ENCODE assay signal across 11 mouse cellular contexts in genomic region chr15:81561501-81561900, GRCm38 (mm10).
"Had no signal": no experiment of that assay in that cellular context is flagged by ENCODE, and none has a peak within 500 bp of the region (broad histone marks: within the 10 kb centered on the region; RNA-seq: fewer than 3 reads in every experiment).

No protein-coding gene starts in this region.

- DNase-seq: liver, postnatal 0 days; lung, adult 2 months; lung, postnatal 14 days; lung, postnatal 4 days; midbrain, embryonic 14.5 days; retina, postnatal 1 day; right cerebral cortex, adult 18-20 months; right cerebral cortex, postnatal 25 days; right cerebral cortex, postnatal 4 days; spleen, adult 18-20 months; thymus, adult 2 months had no signal
